Mouse (Mus musculus) splenic B cell, adult 2 months (primary cell): Measurements from ENCODE around the gene Mrtfb.

Experiments used
- DNase-seq: peaks from one replicate; pipeline ENCODE4 v3.0.0-alpha.2; 2011; ENCODE audit warnings: low read depth, low spot score
- H3K27me3 ChIP-seq: 2 replicates; pipeline ENCODE4 v1.6.1; 2012; ENCODE audit warnings: mild to moderate bottlenecking, low read length, moderate library complexity, mixed read lengths; ENCODE audit not compliant: control insufficient read depth, poor library complexity, insufficient read depth, severe bottlenecking
- H3K36me3 ChIP-seq: 2 replicates; pipeline ENCODE4 v1.6.1; 2012; ENCODE audit warnings: mild to moderate bottlenecking, low read length, moderate library complexity, mixed read lengths; ENCODE audit not compliant: control insufficient read depth, poor library complexity, insufficient read depth, severe bottlenecking

The Mrtfb gene

GRCm38 (mm10) chr16:13351268-13351667 is 95.0 kb downstream of the Mrtfb start:
- DNase-seq, result peak; percentile 32
- Histone ChIP-seq H3K27me3 (no peaks in the 10 kb centered on the region), H3K36me3 (no peaks in the 10 kb centered on the region)

- DNase-seq, result no peak
- H3K36me3 ChIP-seq, result no peaks in the 10 kb centered on the region
- H3K27me3 ChIP-seq, result no peaks in the 10 kb centered on the region
These were observed 97.6 kb downstream of the Mrtfb start for GRCm38 (mm10) chr16:13353927-13354326.

- Histone ChIP-seq H3K27me3 (no peaks in the 10 kb centered on the region), H3K36me3 (no peaks in the 10 kb centered on the region)
- no peak for DNase-seq
These were observed 98.2 kb downstream of the Mrtfb start for GRCm38 (mm10) chr16:13354431-13354830.

GRCm38 (mm10) chr16:13357806-13358679 is 101.8 kb downstream of the Mrtfb start:
- H3K36me3 ChIP-seq, result no peaks in the 10 kb centered on the region
- H3K27me3 ChIP-seq, result no peaks in the 10 kb centered on the region
- DNase-seq, result no peak

GRCm38 (mm10) chr16:13358741-13359140 is 102.5 kb downstream of the Mrtfb start:
- no peak for DNase-seq
- Histone ChIP-seq H3K27me3 (no peaks in the 10 kb centered on the region), H3K36me3 (no peaks in the 10 kb centered on the region)

GRCm38 (mm10) chr16:13359405-13359858 is 103.2 kb downstream of the Mrtfb start:
- Histone ChIP-seq H3K36me3 (no peaks in the 10 kb centered on the region), H3K27me3 (no peaks in the 10 kb centered on the region)
- DNase-seq, result no peak

GRCm38 (mm10) chr16:13360208-13360607 is 103.9 kb downstream of the Mrtfb start:
- H3K27me3 ChIP-seq, result no peaks in the 10 kb centered on the region
- H3K36me3 ChIP-seq, result no peaks in the 10 kb centered on the region
- no peak for DNase-seq

- no peak for DNase-seq
- H3K27me3 ChIP-seq, result no peaks in the 10 kb centered on the region
- H3K36me3 ChIP-seq, result no peaks in the 10 kb centered on the region
These were observed 104.6 kb downstream of the Mrtfb start for GRCm38 (mm10) chr16:13360835-13361234.

- Histone ChIP-seq H3K36me3 (no peaks in the 10 kb centered on the region), H3K27me3 (no peaks in the 10 kb centered on the region)
- DNase-seq, result no peak
These were observed 106.9 kb downstream of the Mrtfb start for GRCm38 (mm10) chr16:13363141-13363540.

GRCm38 (mm10) chr16:13364145-13364544 is 107.9 kb downstream of the Mrtfb start:
- Histone ChIP-seq H3K36me3 (no peaks in the 10 kb centered on the region), H3K27me3 (no peaks in the 10 kb centered on the region)
- no peak for DNase-seq

GRCm38 (mm10) chr16:13366256-13366655 is 110.0 kb downstream of the Mrtfb start:
- no peaks in the 10 kb centered on the region for H3K27me3 ChIP-seq

GRCm38 (mm10) chr16:13366802-13367465 is 110.7 kb downstream of the Mrtfb start:
- DNase-seq, result no peak
- H3K36me3 ChIP-seq, result no peaks in the 10 kb centered on the region
- H3K27me3 ChIP-seq, result no peaks in the 10 kb centered on the region

More at GRCm38 (mm10) chr16:13366256-13366655, 110.0 kb downstream of the Mrtfb start:
- no peak for DNase-seq
- H3K36me3 ChIP-seq, result no peaks in the 10 kb centered on the region

- H3K36me3 ChIP-seq, result no peaks in the 10 kb centered on the region
- no peak for DNase-seq
These were observed 111.2 kb downstream of the Mrtfb start for GRCm38 (mm10) chr16:13367466-13367856.

GRCm38 (mm10) chr16:13368645-13369044 is 112.4 kb downstream of the Mrtfb start:
- DNase-seq, result no peak
- H3K36me3 ChIP-seq, result no peaks in the 10 kb centered on the region
- H3K27me3 ChIP-seq, result no peaks in the 10 kb centered on the region

More at GRCm38 (mm10) chr16:13367466-13367856, 111.2 kb downstream of the Mrtfb start:
- no peaks in the 10 kb centered on the region for H3K27me3 ChIP-seq

GRCm38 (mm10) chr16:13371740-13372287 is 115.5 kb downstream of the Mrtfb start:
- no peaks in the 10 kb centered on the region for H3K27me3 ChIP-seq
- no peak for DNase-seq

More at GRCm38 (mm10) chr16:13371740-13372287, 115.5 kb downstream of the Mrtfb start:
- H3K36me3 ChIP-seq, result 0 out of 2 replicates have a peak, but pooled peaks cover 1% of the 10 kb centered on the region
